Mouse (Mus musculus) heart, postnatal 36 days (tissue): Measurements from ENCODE around the gene Arid1b. TPM values are rescaled to one million over a fixed set of nuclear protein-coding genes. Genes with fewer than 3 reads are reported as not detected.

Source experiments
- DNase-seq, 2 experiments: peaks; one replicate each; pipeline ENCODE4 v3.0.0; 2021 to 2022
- intact Hi-C: fragments of 180-260 bp; cut with DNase I; formaldehyde crosslinking; loops from one replicate; pipeline ENCODE4 v1.15.1; 2025
- total RNA-seq, 2 experiments: library from RNA; stranded (reverse); gene quantifications; 2 replicates each; pipeline ENCODE4 v1.2.3; 2021

Gene Arid1b
- total RNA-seq, 2 experiments from 2014 or later: 27.8 to 28.3 TPM

- no peak for DNase-seq
- intact Hi-C loops: no loop called here
Measured at GRCm38 (mm10) chr17:5222827-5223226, 228.7 kb downstream of the Arid1b start.

- DNase-seq: no peak
- intact Hi-C loops: no loop called here
Measured at GRCm38 (mm10) chr17:5224932-5225331, 230.8 kb downstream of the Arid1b start.

GRCm38 (mm10) chr17:5227136-5227535 lies 233.0 kb downstream of the Arid1b start:
- DNase-seq: no peak
- intact Hi-C loops: no loop called here

- DNase-seq: no peak
- intact Hi-C loops: no loop called here
Measured at GRCm38 (mm10) chr17:5227950-5228615, 234.0 kb downstream of the Arid1b start.

- DNase-seq: no peak
- intact Hi-C loops: no loop called here
Measured at GRCm38 (mm10) chr17:5228616-5229250, 234.6 kb downstream of the Arid1b start.

GRCm38 (mm10) chr17:5230063-5230462 lies 235.9 kb downstream of the Arid1b start:
- DNase-seq: no peak
- intact Hi-C loops: no loop called here

- intact Hi-C loops: no loop called here
- no peak for DNase-seq
Measured at GRCm38 (mm10) chr17:5232180-5232579, 238.0 kb downstream of the Arid1b start.

GRCm38 (mm10) chr17:5233991-5234390 lies 239.9 kb downstream of the Arid1b start:
- intact Hi-C loops: no loop called here

GRCm38 (mm10) chr17:5235057-5235456 lies 240.9 kb downstream of the Arid1b start:
- intact Hi-C loops: no loop called here
- DNase-seq: no peak

More at GRCm38 (mm10) chr17:5233991-5234390, 239.9 kb downstream of the Arid1b start:
- DNase-seq: no peak

GRCm38 (mm10) chr17:5237765-5238164 lies 243.6 kb downstream of the Arid1b start:
- intact Hi-C loops: no loop called here
- DNase-seq: no peak

- DNase-seq: no peak
- intact Hi-C loops: no loop called here
Measured at GRCm38 (mm10) chr17:5238387-5239245, 244.5 kb downstream of the Arid1b start.

- DNase-seq: no peak
- intact Hi-C loops: no loop called here
Measured at GRCm38 (mm10) chr17:5244526-5244925, 250.4 kb downstream of the Arid1b start.

- peak; percentile 36 to 52 for DNase-seq
- intact Hi-C loops: loop anchor here (5.0 kb wide), 1 partner anchor 34 kb away; no protein-coding TSS in a partner anchor
Measured at GRCm38 (mm10) chr17:5246688-5247087, 252.6 kb downstream of the Arid1b start.

- DNase-seq: no peak
- intact Hi-C loops: loop anchor here (5.0 kb wide), 1 partner anchor 35 kb away; no protein-coding TSS in a partner anchor
Measured at GRCm38 (mm10) chr17:5247247-5247646, 253.1 kb downstream of the Arid1b start.

GRCm38 (mm10) chr17:5247737-5248136 lies 253.6 kb downstream of the Arid1b start:
- no peak for DNase-seq
- intact Hi-C loops: loop anchor here (5.0 kb wide), 1 partner anchor 35 kb away; no protein-coding TSS in a partner anchor

GRCm38 (mm10) chr17:5248957-5249656 lies 255.0 kb downstream of the Arid1b start:
- intact Hi-C loops: loop anchor here (5.0 kb wide), 1 partner anchor 37 kb away; no protein-coding TSS in a partner anchor
- DNase-seq: peak in 1 of 2 experiments; percentile 32

- no peak for DNase-seq
- intact Hi-C loops: loop anchor here (5.0 kb wide), 2 partner anchors 37 to 73 kb away; no protein-coding TSS in a partner anchor
Measured at GRCm38 (mm10) chr17:5249681-5250180, 255.6 kb downstream of the Arid1b start.

GRCm38 (mm10) chr17:5252436-5252835 lies 258.3 kb downstream of the Arid1b start:
- intact Hi-C loops: loop anchor here (2.0 to 5.0 kb wide), 2 partner anchors 70 to 144 kb away; no protein-coding TSS in a partner anchor
- DNase-seq: peak; percentile 68 to 80

GRCm38 (mm10) chr17:5254717-5255617 lies 260.8 kb downstream of the Arid1b start:
- intact Hi-C loops: loop anchor here (5.0 kb wide), 1 partner anchor 67 kb away; no protein-coding TSS in a partner anchor
- no peak for DNase-seq
